8 mouse cellular contexts compared by ENCODE assay signal in genomic region chr3:115887427-115888309, GRCm38 (mm10). TPM values are rescaled to one million over a fixed set of nuclear protein-coding genes. Genes with fewer than 3 reads are reported as not detected.
DNase-seq lines count a peak whose midpoint lies in the region; ATAC-seq and TF ChIP-seq lines count a peak whose summit lies in the region.

Gene Dph5, plus strand, starts transcription at chr3:115887837.

- ATAC-seq in heart, embryonic 12.5 days (ENCODE audit: insufficient number of reproducible peaks, low FRiP score), result peak; percentile 93
- peak; percentile 97 for ATAC-seq in kidney, postnatal 0 days (replicated peaks; ENCODE audit: low FRiP score, low read depth)
- ATAC-seq in liver, embryonic 11.5 days (replicated peaks; ENCODE audit: low FRiP score), result peak; percentile 94
- ATAC-seq in stomach, embryonic 14.5 days (ENCODE audit: insufficient number of reproducible peaks, insufficient read depth, low FRiP score, low read depth), result peak; percentile 90

- peak; percentile 42; the same call in 1 of the 2 replicates for TF ChIP-seq POLR2A in brain, embryonic 14.5 days (IDR thresholded peaks at IDR 0.05; ENCODE audit: borderline replicate concordance, extremely low read depth, insufficient read depth, insufficient read length, poor library complexity, severe bottlenecking)

- peaks cover 15% of the 10 kb centered on the region for H3K4me1 ChIP-seq in erythroblast, embryonic 14.5 days (ENCODE audit: control insufficient read depth)
- no peaks in the 10 kb centered on the region for H3K4me1 ChIP-seq in heart, embryonic 12.5 days (replicated peaks)
- no peaks in the 10 kb centered on the region for H3K4me1 ChIP-seq in kidney, postnatal 0 days (replicated peaks; ENCODE audit: insufficient read depth, low read length)
- H3K4me1 ChIP-seq in liver, embryonic 11.5 days (replicated peaks; ENCODE audit: control insufficient read depth, insufficient read depth, low read length), result no peaks in the 10 kb centered on the region
- H3K4me1 ChIP-seq in stomach, embryonic 14.5 days (ENCODE audit: control insufficient read depth, insufficient read depth, low read length), result 0 out of 2 replicates have a peak, but pooled peaks cover 3% of the 10 kb centered on the region

- peak within 1 kb of the TSS; percentile 87 for H3K27ac ChIP-seq in heart, embryonic 12.5 days (ENCODE audit: poor library complexity, severe bottlenecking)
- H3K27ac ChIP-seq in kidney, postnatal 0 days, result peak within 1 kb of the TSS; percentile 74
- peak within 1 kb of the TSS; percentile 19 for H3K27ac ChIP-seq in liver, embryonic 11.5 days (ENCODE audit: low read depth, low read length)
- H3K27ac ChIP-seq in stomach, embryonic 14.5 days (ENCODE audit: low read length), result peak within 1 kb of the TSS; percentile 88

- no peaks in the 10 kb centered on the region for H3K9me3 ChIP-seq in erythroblast, embryonic 14.5 days (ENCODE audit: control insufficient read depth, low read length)
- H3K9me3 ChIP-seq in heart, embryonic 12.5 days (replicated peaks), result no peaks in the 10 kb centered on the region
- no peaks in the 10 kb centered on the region for H3K9me3 ChIP-seq in kidney, postnatal 0 days (replicated peaks; ENCODE audit: low read length)
- H3K9me3 ChIP-seq in liver, embryonic 11.5 days (ENCODE audit: control insufficient read depth, low read length), result no peaks in the 10 kb centered on the region
- no peaks in the 10 kb centered on the region for H3K9me3 ChIP-seq in stomach, embryonic 14.5 days (ENCODE audit: control insufficient read depth, low read depth, low read length)

- 2% methylated on average over 40 of the region's 40 CpGs for whole genome bisulfite sequencing in heart, embryonic 12.5 days
- WGBS in kidney, postnatal 0 days, result 1% methylated on average over 40 of the region's 40 CpGs
- WGBS in liver, embryonic 11.5 days, result 1% methylated on average over 40 of the region's 40 CpGs
- under 1% methylated on average over 40 of the region's 40 CpGs for WGBS in stomach, embryonic 14.5 days

- peaks cover 21% of the 10 kb centered on the region for H3K79me3 ChIP-seq in C2C12 (ENCODE audit: low read depth)

- peak within 1 kb of the TSS; percentile 85 for H3K9ac ChIP-seq in heart, embryonic 12.5 days
- peak within 1 kb of the TSS; percentile 59 for H3K9ac ChIP-seq in kidney, postnatal 0 days (ENCODE audit: low read depth, low read length)
- H3K9ac ChIP-seq in liver, embryonic 11.5 days (ENCODE audit: low read depth, low read length), result peak within 1 kb of the TSS; percentile 78
- peak within 1 kb of the TSS; percentile 47 for H3K9ac ChIP-seq in stomach, embryonic 14.5 days (replicated peaks; ENCODE audit: low read depth, low read length)

- no peak for TF ChIP-seq CTCF in C2C12 (IDR thresholded peaks at IDR 0.05; ENCODE audit: control insufficient read depth, insufficient read depth, insufficient read length)
- no peak for TF ChIP-seq CTCF in brain, embryonic 14.5 days (IDR thresholded peaks at IDR 0.05; ENCODE audit: borderline replicate concordance, extremely low read depth, insufficient read depth, insufficient read length)
- TF ChIP-seq CTCF in kidney, postnatal 0 days (IDR thresholded peaks at IDR 0.05; ENCODE audit: low read depth), result no peak

- peak within 1 kb of the TSS; percentile 68 for H3K4me3 ChIP-seq in C2C12 (ENCODE audit: insufficient read depth, poor library complexity, severe bottlenecking)
- H3K4me3 ChIP-seq in erythroblast, embryonic 14.5 days (replicated peaks), result peak within 1 kb of the TSS; percentile 93
- H3K4me3 ChIP-seq in heart, embryonic 12.5 days, result peak within 1 kb of the TSS; percentile 94
- peak within 1 kb of the TSS; percentile 69 for H3K4me3 ChIP-seq in kidney, postnatal 0 days (replicated peaks; ENCODE audit: low read depth, low read length)
- H3K4me3 ChIP-seq in liver, embryonic 11.5 days (ENCODE audit: low read depth, low read length), result peak within 1 kb of the TSS; percentile 75
- H3K4me3 ChIP-seq in stomach, embryonic 14.5 days (ENCODE audit: low read depth, low read length), result peak within 1 kb of the TSS; percentile 71

- peak within 1 kb of the TSS; percentile 87 for H3K4me2 ChIP-seq in heart, embryonic 12.5 days
- peak within 1 kb of the TSS; percentile 73 for H3K4me2 ChIP-seq in kidney, postnatal 0 days (ENCODE audit: low read length)
- H3K4me2 ChIP-seq in liver, embryonic 11.5 days, result peak within 1 kb of the TSS; percentile 74
- peak within 1 kb of the TSS; percentile 75 for H3K4me2 ChIP-seq in stomach, embryonic 14.5 days (replicated peaks; ENCODE audit: low read depth, low read length)

- H3K27me3 ChIP-seq in C2C12 (ENCODE audit: control insufficient read depth, insufficient read depth, insufficient read length), result no peaks in the 10 kb centered on the region
- no peaks in the 10 kb centered on the region for H3K27me3 ChIP-seq in erythroblast, embryonic 14.5 days (ENCODE audit: control insufficient read depth)
- no peaks in the 10 kb centered on the region for H3K27me3 ChIP-seq in heart, embryonic 12.5 days (replicated peaks)
- no peaks in the 10 kb centered on the region for H3K27me3 ChIP-seq in kidney, postnatal 0 days (ENCODE audit: insufficient read depth, low read length)
- H3K27me3 ChIP-seq in liver, embryonic 11.5 days (replicated peaks; ENCODE audit: control insufficient read depth, insufficient read depth, low read length), result no peaks in the 10 kb centered on the region
- H3K27me3 ChIP-seq in stomach, embryonic 14.5 days (ENCODE audit: control insufficient read depth, insufficient read depth, low read length), result no peaks in the 10 kb centered on the region

- H3K79me2 ChIP-seq in C2C12 (ENCODE audit: control insufficient read depth, insufficient read depth), result peaks cover 38% of the 10 kb centered on the region

- peak; percentile 98 for DNase-seq in brain, embryonic 14.5 days (ENCODE audit: low read depth)
- DNase-seq in kidney, postnatal 0 days (ENCODE audit: low spot score), result peak; percentile 95
- DNase-seq in liver, embryonic 11.5 days (ENCODE audit: low spot score), result peak; percentile 89
- DNase-seq in naive thymus-derived CD4-positive, alpha-beta T cell, adult 2 months (ENCODE audit: low read depth), result peak; percentile 91

- H3K36me3 ChIP-seq in C2C12 (ENCODE audit: control insufficient read depth, insufficient read depth), result peaks cover 20% of the 10 kb centered on the region
- H3K36me3 ChIP-seq in erythroblast, embryonic 14.5 days (ENCODE audit: control insufficient read depth), result peaks cover 11% of the 10 kb centered on the region
- no peaks in the 10 kb centered on the region for H3K36me3 ChIP-seq in heart, embryonic 12.5 days
- H3K36me3 ChIP-seq in kidney, postnatal 0 days (ENCODE audit: insufficient read depth, low read length), result no peaks in the 10 kb centered on the region
- H3K36me3 ChIP-seq in liver, embryonic 11.5 days (ENCODE audit: control insufficient read depth, insufficient read depth, low read length), result no peaks in the 10 kb centered on the region
- H3K36me3 ChIP-seq in stomach, embryonic 14.5 days (ENCODE audit: control insufficient read depth, insufficient read depth, low read length), result no peaks in the 10 kb centered on the region; the same call in 1 of the 2 replicates

- H3ac ChIP-seq in C2C12 (ENCODE audit: control insufficient read depth, insufficient read length, low read depth), result peak within 1 kb of the TSS; percentile 73

TF ChIP-seq in C2C12, 6 proteins besides CTCF, POLR2A, EP300 and RAD21:
- peak; percentile 98 for TF ChIP-seq MAX (IDR thresholded peaks at IDR 0.05)
- TF ChIP-seq USF1 (IDR thresholded peaks at IDR 0.05; ENCODE audit: low read depth), result peak; percentile 39
- peak; percentile 67 for TF ChIP-seq CEBPB (IDR thresholded peaks at IDR 0.05; ENCODE audit: low read depth)
- peak; percentile 17 for TF ChIP-seq FOSL1 (IDR thresholded peaks at IDR 0.05; ENCODE audit: insufficient read depth, low read length, poor library complexity, severe bottlenecking)
- TF ChIP-seq MYOG (IDR thresholded peaks at IDR 0.05; ENCODE audit: control insufficient read depth, extremely low read depth, insufficient read length), result no peak
- TF ChIP-seq MYOD1 (IDR thresholded peaks at IDR 0.05; ENCODE audit: control insufficient read depth, insufficient read length, low read depth), result peak; percentile 15

RNA-seq across cellular contexts. Expression of gene Dph5, which starts in this region (rescaled TPM):
- polyA plus RNA-seq in C2C12 (2012; fragmentation: generic; extraction: Trizol), result 14.1 TPM
- 11.7 and 12.7 TPM in 2 replicates for polyA plus RNA-seq in brain, embryonic 14.5 days (2012; rRNA removed)
- polyA plus RNA-seq in erythroblast, embryonic 14.5 days (2012), result 0.12 and 0.14 TPM in 2 replicates
- polyA plus RNA-seq in heart, embryonic 12.5 days (2016; fragmentation: Nextera tagmentation; extraction: Ambion mirVana), result 19.1 and 19.2 TPM in 2 replicates
- polyA plus RNA-seq in kidney, postnatal 0 days (2015; fragmentation: Nextera tagmentation; extraction: Ambion mirVana), result 21.3 and 21.9 TPM in 2 replicates
- polyA plus RNA-seq in liver, embryonic 11.5 days (2014; fragmentation: Nextera tagmentation; extraction: Ambion mirVana), result 49.3 and 50.6 TPM in 2 replicates
- 30.3 and 30.8 TPM in 2 replicates for polyA plus RNA-seq in stomach, embryonic 14.5 days (2014; fragmentation: Nextera tagmentation; extraction: Ambion mirVana)

Comparison
In these comparisons a context has a peak if more than half of its experiments do, and no peak if none do; other contexts are left out.
1. Peak in every context shown above with its lines: DNase-seq, ATAC-seq, H3K4me3 ChIP-seq and H3K27ac ChIP-seq.
2. RNA of gene Dph5 (polyA plus RNA-seq): 49.3 to 50.6 TPM in liver, embryonic 11.5 days, 30.3 to 30.8 TPM in stomach, embryonic 14.5 days, 21.3 to 21.9 TPM in kidney, postnatal 0 days, 19.1 to 19.2 TPM in heart, embryonic 12.5 days, 14.1 TPM in C2C12 (single experiment) and 11.7 to 12.7 TPM in brain, embryonic 14.5 days; 0.12 to 0.14 TPM in erythroblast, embryonic 14.5 days; every median in the first group is over 10 times any median in the second.
3. H3K27ac ChIP-seq: peak in every context shown above with its lines; median percentile 88 in stomach, embryonic 14.5 days; 87 in heart, embryonic 12.5 days; 74 in kidney, postnatal 0 days; 19 in liver, embryonic 11.5 days.